Mouse (Mus musculus): ENCODE results near the gene Gm3072.
"Not testable (repeated sequence)": the region's sequence is repeated elsewhere in the genome, so short reads cannot be mapped to it uniquely, and the experiment has no call there.

Gm3072 gene

GRCm38 (mm10) chr14:41624512-41624911, at the start of gene Gm3072:
Gene Gm3072, minus strand, starts transcription at chr14:41624612.
- in situ Hi-C loops (cut with MboI, MseI) = loop anchor here (5.0 to 25.0 kb wide), 2 partner anchors 1363 to 1953 kb away; partner anchors contain the start of genes Gm17654 and Gm8082

- in situ Hi-C loops (cut with MboI, MseI) = not testable (repeated sequence)
Measured at GRCm38 (mm10) chr14:41648176-41648575, 23.8 kb upstream of the Gm3072 start.

GRCm38 (mm10) chr14:41646387-41646786, 22.0 kb upstream of the Gm3072 start, which contains the start of gene Gm3676:
Gene Gm3676, minus strand, starts transcription at chr14:41646487.
- in situ Hi-C loops (cut with MboI, MseI) = not testable (repeated sequence)

GRCm38 (mm10) chr14:41630144-41630543, 5.7 kb upstream of the Gm3072 start:
- in situ Hi-C loops (cut with MboI, MseI) = loop anchor here (5.0 to 10.0 kb wide), 3 partner anchors 125 to 1702 kb away; partner anchors contain the start of gene Gm7929

GRCm38 (mm10) chr14:41622535-41622934, 1.9 kb downstream of the Gm3072 start:
- in situ Hi-C loops (cut with MboI, MseI) = loop anchor here (5.0 to 25.0 kb wide), 2 partner anchors 1365 to 1955 kb away; partner anchors contain the start of genes Gm17654 and Gm8082

GRCm38 (mm10) chr14:41610690-41611089, 13.7 kb downstream of the Gm3072 start:
- in situ Hi-C loops (cut with MboI, MseI) = loop anchor here (5.0 to 25.0 kb wide), 2 partner anchors 1377 to 1712 kb away; partner anchors contain the start of gene Gm8082

GRCm38 (mm10) chr14:41600935-41601334, 23.5 kb downstream of the Gm3072 start:
- in situ Hi-C loops (cut with MboI, MseI) = loop anchor here (25.0 kb wide), 1 partner anchor 1386 kb away; the partner anchor contains the start of gene Gm8082

DNA sequence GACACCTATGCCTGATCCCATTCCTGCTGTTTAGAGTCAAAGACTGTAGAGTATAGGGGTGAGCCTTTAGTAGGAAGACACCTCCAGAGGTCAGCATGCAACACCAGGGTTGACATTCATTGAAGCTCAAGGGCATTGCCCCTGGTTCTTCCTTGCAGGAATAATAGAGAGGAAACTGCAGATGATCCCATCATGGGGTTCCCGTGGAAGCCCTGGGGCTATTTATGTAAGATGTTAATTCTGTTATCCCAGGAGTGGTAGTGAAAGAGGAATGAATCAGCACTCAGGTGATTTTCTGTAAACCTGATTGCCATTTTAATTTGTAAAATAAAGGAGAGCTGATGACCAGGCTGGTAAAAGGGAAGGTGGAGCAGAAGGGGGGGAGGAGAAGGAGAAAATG, 38.1 kb downstream of the Gm3072 start:
- in situ Hi-C loops (cut with MboI, MseI) = loop anchor here (10.0 kb wide), 1 partner anchor 348 kb away; no protein-coding TSS in a partner anchor

GRCm38 (mm10) chr14:41572911-41573310, 51.5 kb downstream of the Gm3072 start, which contains the start of gene 1700049E17Rik2:
Gene 1700049E17Rik2, plus strand, starts transcription at chr14:41573211.
- in situ Hi-C loops (cut with MboI, MseI) = not testable (repeated sequence)

Data from T-helper 1 cell (primary cell).